Mouse (Mus musculus): ENCODE results near the gene Gpr62.

GRCm38 (mm10) chr9:106513566-106513965, 47.8 kb upstream of the Gpr62 start:
- TF ChIP-seq CTCF (IDR thresholded peaks at IDR 0.05; ENCODE audit: control insufficient read depth, insufficient read depth, insufficient replicate concordance, low read depth, low read length) (no peak), POLR2A (IDR thresholded peaks at IDR 0.05; ENCODE audit: control insufficient read depth, low read depth, low read length) (no peak)
